Mouse (Mus musculus) ES-E14 (cell line): ENCODE measurements at regions not wholly inside any gene's neighbourhood (a gene's known extent, or its start where the extent isn't known, plus 50 kb on each side); places are given as distances from the start of the nearest gene placed in this dataset.

ENCODE experiments used
- MAFK ChIP-seq: IDR thresholded peaks from 2 replicates; pipeline ENCODE4 v1.6.1; 2014; ENCODE audit warnings: mild to moderate bottlenecking, low read depth, low read length, inconsistent platforms; ENCODE audit not compliant: insufficient read depth
- ZC3H11A ChIP-seq: IDR thresholded peaks from 2 replicates; pipeline ENCODE4 v1.6.1; 2012; ENCODE audit warnings: low read depth, mild to moderate bottlenecking, inconsistent platforms, low read length, borderline replicate concordance

DNA sequence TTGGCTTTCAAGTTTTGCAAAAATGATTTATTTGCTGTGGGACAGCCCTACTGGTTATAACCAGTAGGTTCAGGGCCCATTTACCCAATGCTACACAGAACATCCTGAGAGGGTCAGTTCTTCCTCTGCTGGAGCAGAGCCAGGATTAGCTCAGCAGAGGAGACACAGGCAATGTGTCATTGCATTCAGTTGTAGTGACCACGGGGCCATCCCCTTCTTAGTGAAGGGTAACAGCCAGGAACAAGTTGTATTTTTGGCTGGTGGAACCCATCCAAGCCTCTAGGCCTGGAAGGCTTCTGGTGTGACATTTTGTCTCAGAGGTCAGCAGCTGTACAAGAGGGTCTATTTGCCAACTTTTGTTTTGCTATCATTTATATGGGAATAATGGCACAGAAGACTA, 120.6 kb upstream of the Dlgap1 start:
- no peak for TF ChIP-seq ZC3H11A
- TF ChIP-seq MAFK = no peak
